Mouse (Mus musculus) gonadal fat pad, adult 2 months (tissue): ENCODE data around the gene Spc25. TPM values are rescaled to one million over a fixed set of nuclear protein-coding genes. Genes with fewer than 3 reads are reported as not detected.

Experiments
- DNase-seq: peaks from one replicate; pipeline ENCODE4 v3.0.0-alpha.2; 2012; ENCODE audit warnings: low read depth
- polyA plus RNA-seq: library from polyadenylated mRNA; depleted of rRNA; stranded (reverse); fragments of >200 nt; gene quantifications from 2 replicates; pipeline ENCODE4 v1.2.3, GENCODE M21; 2012; rRNA removed

Spc25 gene
- polyA plus RNA-seq = 1.1 and 1.3 TPM in 2 replicates

- peak; percentile 66 for DNase-seq
These were observed at the start of gene Spc25 for GRCm38 (mm10) chr2:69205791-69206351. Spc25 (minus strand) TSS chr2:69206194.

- DNase-seq = no peak
These were observed 42.3 kb upstream of the Spc25 start for GRCm38 (mm10) chr2:69248221-69248755.

GRCm38 (mm10) chr2:69247081-69247480 lies 41.1 kb upstream of the Spc25 start:
- DNase-seq = no peak

- DNase-seq = no peak
These were observed 38.9 kb upstream of the Spc25 start for GRCm38 (mm10) chr2:69244924-69245323.

- DNase-seq = no peak
These were observed 33.3 kb upstream of the Spc25 start for GRCm38 (mm10) chr2:69239315-69239714.

GRCm38 (mm10) chr2:69234976-69235678 lies 29.1 kb upstream of the Spc25 start:
- no peak for DNase-seq

GRCm38 (mm10) chr2:69232101-69232500 lies 26.1 kb upstream of the Spc25 start:
- DNase-seq = no peak

GRCm38 (mm10) chr2:69230137-69230536 lies 24.1 kb upstream of the Spc25 start:
- DNase-seq = no peak

- no peak for DNase-seq
These were observed 22.6 kb upstream of the Spc25 start for GRCm38 (mm10) chr2:69228635-69229034.

GRCm38 (mm10) chr2:69226876-69227275 lies 20.9 kb upstream of the Spc25 start:
- no peak for DNase-seq

- no peak for DNase-seq
These were observed 18.7 kb upstream of the Spc25 start for GRCm38 (mm10) chr2:69224724-69225123.

- DNase-seq = no peak
These were observed 16.8 kb upstream of the Spc25 start for GRCm38 (mm10) chr2:69222815-69223214.

GRCm38 (mm10) chr2:69221868-69222416 lies 15.9 kb upstream of the Spc25 start:
- no peak for DNase-seq

- DNase-seq = no peak
These were observed 9.2 kb upstream of the Spc25 start for GRCm38 (mm10) chr2:69215242-69215641.

GRCm38 (mm10) chr2:69212652-69213051 lies 6.7 kb upstream of the Spc25 start:
- DNase-seq = no peak

- no peak for DNase-seq
These were observed 4.8 kb upstream of the Spc25 start, which contains the start of gene G6pc2 for GRCm38 (mm10) chr2:69210773-69211172. G6pc2 (plus strand) TSS chr2:69211073.

GRCm38 (mm10) chr2:69209684-69210083 lies 3.7 kb upstream of the Spc25 start:
- no peak for DNase-seq

- DNase-seq = no peak
These were observed 529 bp upstream of the Spc25 start for GRCm38 (mm10) chr2:69206523-69206922.

- DNase-seq = no peak
These were observed 809 bp downstream of the Spc25 start for GRCm38 (mm10) chr2:69205185-69205584.

GRCm38 (mm10) chr2:69193555-69193954 lies 12.4 kb downstream of the Spc25 start:
- DNase-seq = no peak

- DNase-seq = no peak
These were observed 14.9 kb downstream of the Spc25 start for GRCm38 (mm10) chr2:69191059-69191458.

- DNase-seq = no peak
These were observed 16.8 kb downstream of the Spc25 start for GRCm38 (mm10) chr2:69189222-69189621.

GRCm38 (mm10) chr2:69188732-69189131 lies 17.3 kb downstream of the Spc25 start:
- DNase-seq = no peak
